Mouse (Mus musculus) kidney, adult 11 months (tissue): Measurements from ENCODE around the gene Rabep1.
A peak's percentile ranks its signal among the peaks of the same experiment; 100 is the strongest.

Experiments used
- DNase-seq: peaks from one replicate; pipeline ENCODE4 v3.0.0; 2022

Rabep1 gene

GRCm38 (mm10) chr11:70844559-70845456, at the start of gene Rabep1:
Gene Rabep1, plus strand, starts transcription at chr11:70844778.
- peak; percentile 86 for DNase-seq

GRCm38 (mm10) chr11:70802208-70802864, 42.2 kb upstream of the Rabep1 start:
- DNase-seq: no peak

GRCm38 (mm10) chr11:70802865-70803261, 41.7 kb upstream of the Rabep1 start:
- DNase-seq: no peak

- DNase-seq: no peak
These were observed 40.8 kb upstream of the Rabep1 start for GRCm38 (mm10) chr11:70803711-70804200.

- no peak for DNase-seq
These were observed 40.2 kb upstream of the Rabep1 start for GRCm38 (mm10) chr11:70804395-70804794.

- no peak for DNase-seq
These were observed 38.9 kb upstream of the Rabep1 start for GRCm38 (mm10) chr11:70805641-70806175.

- DNase-seq: no peak
These were observed 37.9 kb upstream of the Rabep1 start for GRCm38 (mm10) chr11:70806697-70807096.

- no peak for DNase-seq
These were observed 36.9 kb upstream of the Rabep1 start for GRCm38 (mm10) chr11:70807630-70808029.

- DNase-seq: no peak
These were observed 36.5 kb upstream of the Rabep1 start for GRCm38 (mm10) chr11:70808101-70808500.

GRCm38 (mm10) chr11:70809011-70809410, 35.6 kb upstream of the Rabep1 start:
- no peak for DNase-seq

- no peak for DNase-seq
These were observed 33.5 kb upstream of the Rabep1 start for GRCm38 (mm10) chr11:70811041-70811440.

- DNase-seq: no peak
These were observed 32.9 kb upstream of the Rabep1 start for GRCm38 (mm10) chr11:70811471-70812240.

GRCm38 (mm10) chr11:70812365-70812764, 32.2 kb upstream of the Rabep1 start, which contains the start of gene Scimp:
Gene Scimp, minus strand, starts transcription at chr11:70812586.
- DNase-seq: no peak

- DNase-seq: no peak
These were observed 29.5 kb upstream of the Rabep1 start for GRCm38 (mm10) chr11:70815071-70815470.

- peak; percentile 37 for DNase-seq
These were observed 29.0 kb upstream of the Rabep1 start for GRCm38 (mm10) chr11:70815498-70816078.

GRCm38 (mm10) chr11:70816770-70817169, 27.8 kb upstream of the Rabep1 start:
- no peak for DNase-seq

GRCm38 (mm10) chr11:70820120-70820519, 24.5 kb upstream of the Rabep1 start:
- DNase-seq: no peak

- DNase-seq: peak; percentile 83
These were observed 22.6 kb upstream of the Rabep1 start for GRCm38 (mm10) chr11:70821728-70822591.

GRCm38 (mm10) chr11:70826207-70826606, 18.4 kb upstream of the Rabep1 start:
- DNase-seq: no peak

- no peak for DNase-seq
These were observed 15.5 kb upstream of the Rabep1 start for GRCm38 (mm10) chr11:70828975-70829615.

- DNase-seq: no peak
These were observed 13.4 kb upstream of the Rabep1 start for GRCm38 (mm10) chr11:70831201-70831600.
